Mouse (Mus musculus) midbrain, embryonic 13.5 days (tissue): ENCODE measurements around the gene Slc38a2. TPM values are rescaled to one million over a fixed set of nuclear protein-coding genes. Genes with fewer than 3 reads are reported as not detected.

Experiments
- ATAC-seq: fragments of 200-750 bp; cut with Nextera tagmentation; 2 replicates; pipeline ENCODE4 v1.8.0; 2017; ENCODE audit warnings: mild to moderate bottlenecking, moderate TSS enrichment, moderate library complexity
- H3K27ac ChIP-seq: fragments of 300-500 bp; sonication (generic); 2 replicates; pipeline ENCODE4 v1.5.1; 2015; ENCODE audit warnings: inconsistent platforms, mild to moderate bottlenecking, moderate library complexity
- H3K27me3 ChIP-seq: fragments of 300-500 bp; sonication (generic); 2 replicates; pipeline ENCODE4 v1.6.1; 2015; ENCODE audit warnings: mild to moderate bottlenecking, inconsistent platforms
- H3K36me3 ChIP-seq: fragments of 300-500 bp; sonication (generic); 2 replicates; pipeline ENCODE4 v1.6.1; 2015; ENCODE audit warnings: mild to moderate bottlenecking, inconsistent platforms
- H3K4me1 ChIP-seq: fragments of 300-500 bp; sonication (generic); replicated peaks from 2 replicates; pipeline ENCODE4 v1.6.1; 2015; ENCODE audit warnings: inconsistent platforms
- H3K4me2 ChIP-seq: fragments of 300-500 bp; sonication (generic); replicated peaks from 2 replicates; pipeline ENCODE4 v1.6.1; 2015; ENCODE audit warnings: moderate library complexity, mild to moderate bottlenecking, inconsistent platforms
- H3K4me3 ChIP-seq: fragments of 300-500 bp; sonication (generic); replicated peaks from 2 replicates; pipeline ENCODE4 v1.5.1; 2015; ENCODE audit warnings: mild to moderate bottlenecking, inconsistent platforms
- H3K9ac ChIP-seq: fragments of 300-500 bp; sonication (generic); replicated peaks from 2 replicates; pipeline ENCODE4 v1.6.1; 2015; ENCODE audit warnings: mild to moderate bottlenecking, inconsistent platforms
- H3K9me3 ChIP-seq: fragments of 300-500 bp; sonication (generic); 2 replicates; pipeline ENCODE4 v1.6.1; 2016; ENCODE audit warnings: mild to moderate bottlenecking, inconsistent platforms
- WGBS: fragments of 180-500 bp; shearing (Covaris S2); methylation state at CpG from one replicate; pipeline ENCODE4 v1.1.7; 2015; 5-methylcytosine and 5-hydroxymethylcytosine counted together
- polyA plus RNA-seq: library from polyadenylated mRNA; unstranded; fragments of >200 nt; fragmentation: Nextera tagmentation; extraction: Ambion mirVana; gene quantifications from 2 replicates; pipeline ENCODE4 v1.2.1, GENCODE M21; 2015

Slc38a2 gene
- 149 and 152 TPM in 2 replicates for polyA plus RNA-seq

DNA sequence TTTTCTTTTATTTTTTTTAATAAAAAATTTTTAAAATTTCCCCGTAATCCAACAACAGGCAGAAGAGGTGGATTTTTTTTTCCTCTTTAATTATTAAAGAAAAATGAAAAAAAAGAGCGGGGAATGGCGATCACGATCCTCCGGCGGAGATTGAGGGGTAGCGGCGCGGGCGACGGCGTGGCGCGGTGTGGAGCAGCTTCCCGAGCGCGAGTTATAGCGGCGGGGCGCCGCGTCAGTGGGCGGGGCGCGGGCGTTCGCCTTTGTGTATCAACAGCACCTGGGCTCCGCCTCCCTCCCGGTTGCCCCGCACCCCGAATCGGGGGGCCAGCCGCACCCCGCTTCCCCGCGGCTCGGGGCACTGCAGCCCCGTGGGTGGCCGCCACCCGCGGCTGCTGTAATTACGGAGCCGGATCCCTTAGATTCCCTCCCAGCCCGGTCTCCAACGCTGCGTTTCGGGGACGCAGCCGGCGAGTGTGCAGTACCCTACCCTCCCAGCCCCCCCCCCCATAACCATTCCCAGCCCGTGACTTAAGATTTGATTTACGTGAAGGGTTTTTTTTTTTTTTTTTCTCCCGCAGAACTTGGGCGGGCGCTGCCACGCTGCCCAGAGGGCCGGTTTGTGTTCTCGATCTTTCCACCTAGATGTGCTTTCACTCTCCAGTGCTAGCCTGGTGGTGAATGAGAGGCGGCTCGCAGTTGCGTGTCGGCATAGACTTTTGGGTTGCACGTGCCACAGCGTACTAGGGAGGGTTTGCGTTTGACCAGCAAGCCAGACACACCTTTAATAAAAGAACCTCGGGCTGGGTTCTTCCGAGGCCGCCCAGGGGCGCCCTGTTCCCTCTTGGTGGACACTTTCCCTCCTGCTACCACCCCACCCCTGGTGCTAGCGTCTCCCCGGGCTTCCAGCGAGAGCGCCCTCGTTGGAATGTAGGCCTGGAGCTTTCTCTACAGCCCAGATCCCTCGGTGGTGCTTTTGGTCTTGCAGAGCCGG lies at the start of gene Slc38a2:
Gene Slc38a2 (minus strand): TSS at position 210 of the 991 bp plus-strand sequence.
- under 1% methylated on average over 70 of the region's 76 CpGs for WGBS
- H3K9me3 ChIP-seq: no peaks in the 10 kb centered on the region
- H3K27ac ChIP-seq: peak within 1 kb of the TSS; percentile 100
- peak within 1 kb of the TSS; percentile 89 for H3K4me3 ChIP-seq
- H3K27me3 ChIP-seq: 0 out of 2 replicates have a peak, but pooled peaks cover 3% of the 10 kb centered on the region
- ATAC-seq: peak; percentile 85
- H3K9ac ChIP-seq: peak within 1 kb of the TSS; percentile 99
- peaks cover 24% of the 10 kb centered on the region for H3K36me3 ChIP-seq
- H3K4me1 ChIP-seq: peaks cover 41% of the 10 kb centered on the region
- peak within 1 kb of the TSS; percentile 76 for H3K4me2 ChIP-seq

DNA sequence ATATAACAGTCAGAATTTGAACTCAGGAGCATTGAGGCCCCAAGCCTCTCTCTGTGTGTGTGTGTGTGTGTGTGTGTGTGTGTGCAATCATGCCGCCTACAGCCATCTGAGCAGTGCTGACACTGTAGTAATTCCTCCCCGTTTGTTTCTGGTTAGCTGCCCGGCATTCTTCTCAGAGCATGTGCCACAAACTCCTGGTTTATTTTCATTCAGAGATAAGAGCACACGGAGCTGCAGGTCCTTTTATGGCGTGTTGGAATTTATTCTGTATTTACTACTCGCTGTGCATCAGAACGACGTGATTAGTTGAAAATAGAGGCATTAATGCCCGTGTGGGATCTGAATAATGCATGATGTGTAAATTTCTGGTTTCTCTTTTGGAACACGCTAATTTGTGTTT lies 49.6 kb upstream of the Slc38a2 start:
- 61% methylated on average over 10 of the region's 10 CpGs for WGBS
- ATAC-seq: no peak
- no peak overlapping the region for H3K27ac ChIP-seq
- no peak overlapping the region for H3K4me3 ChIP-seq
- H3K9ac ChIP-seq: no peak overlapping the region
- peaks cover 3% of the 10 kb centered on the region; the same call in 1 of the 2 replicates for H3K4me1 ChIP-seq
- H3K9me3 ChIP-seq: no peaks in the 10 kb centered on the region
- no peak overlapping the region for H3K4me2 ChIP-seq
- H3K36me3 ChIP-seq: no peaks in the 10 kb centered on the region
- no peaks in the 10 kb centered on the region for H3K27me3 ChIP-seq

DNA sequence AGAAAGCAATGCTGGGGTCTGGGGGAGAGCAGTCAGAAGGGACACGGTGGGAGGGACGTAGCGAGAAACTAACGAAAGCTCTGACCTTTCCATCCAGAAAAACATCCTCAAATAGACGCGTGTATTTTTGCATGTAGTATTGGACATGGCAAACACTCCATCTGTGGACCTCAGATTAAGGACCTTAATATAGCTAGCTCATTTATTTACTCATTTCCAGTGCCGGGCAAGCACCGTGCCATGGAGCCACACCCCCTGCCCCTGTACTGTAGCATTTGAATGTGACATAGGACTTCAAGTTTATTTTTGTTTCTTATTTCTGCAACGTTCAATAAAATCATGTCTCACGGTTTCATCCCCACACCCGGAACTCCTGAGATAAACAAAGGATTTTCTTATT lies 48.0 kb upstream of the Slc38a2 start:
- peaks cover 3% of the 10 kb centered on the region; the same call in 1 of the 2 replicates for H3K4me1 ChIP-seq
- no peaks in the 10 kb centered on the region for H3K36me3 ChIP-seq
- ATAC-seq: no peak
- H3K4me2 ChIP-seq: no peak overlapping the region
- H3K27ac ChIP-seq: no peak overlapping the region
- no peaks in the 10 kb centered on the region for H3K27me3 ChIP-seq
- 91% methylated on average over 11 of the region's 11 CpGs for WGBS
- H3K4me3 ChIP-seq: no peak overlapping the region
- no peak overlapping the region for H3K9ac ChIP-seq
- H3K9me3 ChIP-seq: no peaks in the 10 kb centered on the region

DNA sequence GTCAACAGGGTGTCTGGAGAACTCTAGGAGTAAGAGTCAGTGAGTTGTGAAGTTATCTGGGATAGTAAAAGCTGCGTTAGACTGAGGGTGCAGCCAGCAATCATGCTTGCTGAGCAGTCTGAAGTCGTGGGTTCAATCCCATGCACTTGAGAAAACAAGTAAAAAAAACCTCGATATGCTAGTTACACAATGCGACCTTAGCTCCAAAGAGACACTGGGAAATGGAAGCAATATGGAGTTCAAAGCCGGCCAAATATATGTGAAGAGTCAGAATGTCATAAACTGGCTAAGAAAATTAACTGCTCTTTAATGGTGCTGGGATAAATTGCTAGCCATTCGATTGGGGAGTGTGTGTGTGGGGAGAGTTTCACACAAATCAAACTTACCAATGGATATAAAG lies 47.5 kb upstream of the Slc38a2 start:
- peaks cover 3% of the 10 kb centered on the region; the same call in 1 of the 2 replicates for H3K4me1 ChIP-seq
- H3K27ac ChIP-seq: no peak overlapping the region
- H3K36me3 ChIP-seq: no peaks in the 10 kb centered on the region
- ATAC-seq: no peak
- H3K9ac ChIP-seq: no peak overlapping the region
- no peak overlapping the region for H3K4me3 ChIP-seq
- no peak overlapping the region for H3K4me2 ChIP-seq
- WGBS: 89% methylated on average over 6 of the region's 6 CpGs
- H3K27me3 ChIP-seq: no peaks in the 10 kb centered on the region
- no peaks in the 10 kb centered on the region for H3K9me3 ChIP-seq

DNA sequence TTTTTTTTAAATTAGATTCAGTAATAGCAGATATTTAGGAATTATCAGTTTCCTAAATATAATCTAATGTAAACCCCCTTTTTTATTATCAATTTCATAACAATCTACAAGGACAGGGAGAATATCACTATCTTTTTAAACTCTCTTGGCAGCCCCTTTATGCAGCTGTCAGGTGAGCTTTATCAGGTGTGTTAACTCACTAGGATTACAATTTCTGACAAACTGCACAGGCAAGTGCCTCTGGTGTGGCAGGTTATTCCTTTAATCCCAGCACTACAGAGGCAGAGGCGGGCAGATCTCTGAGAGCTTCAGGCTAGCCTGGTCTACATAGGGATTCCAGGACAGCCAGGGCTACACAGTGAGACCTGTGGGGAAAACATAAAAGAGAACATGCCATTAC lies 45.8 kb upstream of the Slc38a2 start:
- ATAC-seq: no peak
- H3K4me3 ChIP-seq: no peak overlapping the region
- no peaks in the 10 kb centered on the region for H3K36me3 ChIP-seq
- H3K4me1 ChIP-seq: peaks cover 3% of the 10 kb centered on the region; the same call in 1 of the 2 replicates
- no peaks in the 10 kb centered on the region for H3K9me3 ChIP-seq
- H3K27me3 ChIP-seq: no peaks in the 10 kb centered on the region
- H3K27ac ChIP-seq: no peak overlapping the region
- no peak overlapping the region for H3K9ac ChIP-seq
- no peak overlapping the region for H3K4me2 ChIP-seq
- WGBS: 100% methylated on average over 1 of the region's 1 CpGs

- WGBS: 94% methylated on average over 5 of the region's 5 CpGs
These were observed 45.4 kb upstream of the Slc38a2 start for GRCm38 (mm10) chr15:96744882-96745296.

GRCm38 (mm10) chr15:96744153-96744881 lies 44.8 kb upstream of the Slc38a2 start:
- Histone ChIP-seq H3K9ac (no peak overlapping the region), H3K4me3 (no peak overlapping the region), H3K27ac (no peak overlapping the region), H3K4me1 (no peaks in the 10 kb centered on the region), H3K27me3 (no peaks in the 10 kb centered on the region), H3K36me3 (no peaks in the 10 kb centered on the region), H3K4me2 (no peak overlapping the region), H3K9me3 (no peaks in the 10 kb centered on the region)
- WGBS: 85% methylated on average over 18 of the region's 18 CpGs
- no peak for ATAC-seq

More at GRCm38 (mm10) chr15:96744882-96745296, 45.4 kb upstream of the Slc38a2 start:
- H3K27me3 ChIP-seq: no peaks in the 10 kb centered on the region
- H3K9ac ChIP-seq: no peak overlapping the region
- H3K4me1 ChIP-seq: peaks cover 3% of the 10 kb centered on the region; the same call in 1 of the 2 replicates
- no peak overlapping the region for H3K4me3 ChIP-seq
- ATAC-seq: no peak
- no peak overlapping the region for H3K4me2 ChIP-seq
- no peaks in the 10 kb centered on the region for H3K36me3 ChIP-seq
- H3K9me3 ChIP-seq: no peaks in the 10 kb centered on the region
- H3K27ac ChIP-seq: no peak overlapping the region

GRCm38 (mm10) chr15:96743257-96743656 lies 43.7 kb upstream of the Slc38a2 start:
- no peak overlapping the region for H3K9ac ChIP-seq
- H3K27ac ChIP-seq: no peak overlapping the region
- H3K4me2 ChIP-seq: no peak overlapping the region
- H3K4me3 ChIP-seq: no peak overlapping the region
- 86% methylated on average over 6 of the region's 6 CpGs for WGBS
- no peak for ATAC-seq
- H3K4me1 ChIP-seq: no peaks in the 10 kb centered on the region
- no peaks in the 10 kb centered on the region for H3K36me3 ChIP-seq
- H3K9me3 ChIP-seq: no peaks in the 10 kb centered on the region
- no peaks in the 10 kb centered on the region for H3K27me3 ChIP-seq

DNA sequence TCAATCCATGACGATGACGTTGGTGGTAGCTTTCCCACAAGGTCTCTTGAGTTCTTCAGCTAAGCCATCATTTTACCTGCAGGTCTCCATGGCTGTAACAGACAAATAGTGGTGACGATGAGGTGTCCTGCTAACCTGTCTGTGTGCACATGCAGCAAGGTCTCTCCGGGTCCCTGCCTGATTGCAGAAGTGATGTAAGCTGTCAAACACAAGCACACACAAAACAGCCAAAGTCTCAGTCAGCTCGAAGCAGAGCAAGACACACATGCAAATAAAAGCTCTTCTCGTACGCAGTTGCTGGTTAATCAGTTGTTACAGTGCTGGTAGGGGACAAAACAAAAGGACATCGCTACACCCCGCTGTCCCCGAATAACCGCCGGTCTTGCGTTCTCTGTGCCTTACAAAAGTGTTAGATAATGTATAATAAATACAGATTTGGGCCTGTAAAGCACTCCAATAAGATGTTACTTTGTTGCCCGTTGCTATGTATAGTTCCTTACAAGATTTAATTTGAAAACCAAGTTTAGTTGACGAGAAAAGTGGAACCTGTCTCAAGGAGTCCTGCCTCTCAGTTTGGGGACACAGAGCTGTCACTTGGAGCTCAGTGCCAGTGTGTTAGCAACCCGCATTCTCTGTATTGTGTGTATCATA lies 43.2 kb upstream of the Slc38a2 start:
- 82% methylated on average over 16 of the region's 16 CpGs for WGBS
- Histone ChIP-seq H3K9ac (no peak overlapping the region), H3K4me2 (no peak overlapping the region), H3K4me3 (no peak overlapping the region), H3K4me1 (no peaks in the 10 kb centered on the region), H3K9me3 (no peaks in the 10 kb centered on the region), H3K27ac (no peak overlapping the region), H3K36me3 (no peaks in the 10 kb centered on the region), H3K27me3 (no peaks in the 10 kb centered on the region)
- no peak for ATAC-seq

DNA sequence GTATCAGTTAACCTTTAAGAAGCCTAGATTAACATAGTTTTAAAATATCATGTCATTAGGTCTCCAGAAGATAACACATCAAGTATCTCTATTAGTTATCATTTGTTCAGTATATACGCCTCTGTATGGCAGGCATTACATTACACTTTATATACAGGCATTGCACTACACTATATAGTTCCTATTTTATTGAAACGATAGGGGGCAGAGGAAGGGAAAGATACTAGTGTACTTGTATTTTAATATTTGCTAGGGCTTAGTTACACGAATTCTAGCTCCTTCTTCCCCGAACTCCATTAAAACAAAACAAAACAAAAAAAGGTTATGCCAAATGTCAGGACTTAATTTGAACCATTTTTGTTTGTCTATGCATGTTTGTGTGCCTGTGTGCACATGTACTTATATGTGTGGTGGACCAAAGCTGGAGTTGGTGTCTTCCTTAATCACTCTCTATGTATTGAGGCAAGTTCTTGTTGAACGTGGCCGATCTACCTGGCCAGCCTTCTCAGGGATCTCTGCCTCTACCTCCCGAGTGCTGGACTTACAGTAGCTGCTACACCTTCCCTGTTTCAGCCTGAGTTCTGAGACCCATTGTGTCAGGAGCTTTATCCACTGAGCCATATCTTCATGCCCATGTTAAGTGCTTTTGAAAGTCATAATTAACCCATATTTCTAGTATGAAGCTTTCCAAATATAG lies 41.5 kb upstream of the Slc38a2 start:
- WGBS: 88% methylated on average over 7 of the region's 7 CpGs
- no peaks in the 10 kb centered on the region for H3K36me3 ChIP-seq
- ATAC-seq: no peak
- H3K4me2 ChIP-seq: no peak overlapping the region
- no peaks in the 10 kb centered on the region for H3K9me3 ChIP-seq
- no peaks in the 10 kb centered on the region for H3K27me3 ChIP-seq
- no peak overlapping the region for H3K27ac ChIP-seq
- no peak overlapping the region for H3K9ac ChIP-seq
- H3K4me3 ChIP-seq: no peak overlapping the region
- H3K4me1 ChIP-seq: no peaks in the 10 kb centered on the region

GRCm38 (mm10) chr15:96740091-96740490 lies 40.6 kb upstream of the Slc38a2 start:
- H3K36me3 ChIP-seq: no peaks in the 10 kb centered on the region
- H3K27me3 ChIP-seq: no peaks in the 10 kb centered on the region
- H3K9me3 ChIP-seq: no peaks in the 10 kb centered on the region
- H3K27ac ChIP-seq: no peak overlapping the region
- H3K4me1 ChIP-seq: no peaks in the 10 kb centered on the region
- no peak for ATAC-seq
- H3K4me2 ChIP-seq: no peak overlapping the region
- no peak overlapping the region for H3K4me3 ChIP-seq
- H3K9ac ChIP-seq: no peak overlapping the region
- 89% methylated on average over 4 of the region's 4 CpGs for WGBS
